Mouse (Mus musculus) lung, adult 10 weeks (tissue): ENCODE measurements around the gene Prss8. TPM values are rescaled to one million over a fixed set of nuclear protein-coding genes. Genes with fewer than 3 reads are reported as not detected.

Experiments used
- polyA plus RNA-seq: library from polyadenylated mRNA; stranded (reverse); fragments of 350-450 nt; fragmentation: Illumina TruSeq; extraction: RNeasy Lipid Tissue Mini Kit (QIAGEN cat#74804); gene quantifications from one replicate; pipeline ENCODE4 v1.2.3, GENCODE M21; 2014; ENCODE audit warnings: low read depth, low replicate concordance; ENCODE audit not compliant: insufficient read depth

Prss8 gene
- 48.3 TPM for polyA plus RNA-seq

DNA sequence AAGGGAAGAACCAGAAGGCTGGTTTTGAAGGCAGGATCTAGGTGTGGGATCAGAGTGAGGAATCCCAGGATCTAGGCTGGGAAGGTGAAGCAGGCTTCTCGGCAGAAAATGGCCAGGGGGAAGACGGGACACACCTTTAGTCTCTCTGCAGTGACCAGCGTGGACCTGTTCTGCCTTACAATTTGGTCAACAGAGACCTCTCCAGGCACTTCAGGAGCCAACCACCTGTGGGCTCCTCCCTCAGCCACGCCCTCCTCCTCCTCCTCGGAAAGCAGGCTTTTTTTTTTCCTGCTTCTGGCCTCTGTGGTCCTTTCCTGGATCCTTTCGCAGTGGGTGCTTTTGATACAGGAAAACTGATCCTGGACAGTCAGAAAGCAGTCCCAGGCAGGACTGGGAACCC, at the start of gene Prss8:
TSS of gene Prss8 (minus strand) at position 182 of the 400 bp plus-strand sequence.

GRCm38 (mm10) chr7:127967004-127967921, 37.4 kb upstream of the Prss8 start, which contains the start of gene Fus:
Gene Fus (plus strand): TSS chr7:127967457.

GRCm38 (mm10) chr7:127946470-127947023, 16.6 kb upstream of the Prss8 start, which contains the start of gene Prss36:
Gene Prss36 (minus strand): TSS chr7:127946725.

GRCm38 (mm10) chr7:127912190-127912871, 17.6 kb downstream of the Prss8 start, which contains the start of gene Kat8:
Gene Kat8 (plus strand): TSS chr7:127912516.

DNA sequence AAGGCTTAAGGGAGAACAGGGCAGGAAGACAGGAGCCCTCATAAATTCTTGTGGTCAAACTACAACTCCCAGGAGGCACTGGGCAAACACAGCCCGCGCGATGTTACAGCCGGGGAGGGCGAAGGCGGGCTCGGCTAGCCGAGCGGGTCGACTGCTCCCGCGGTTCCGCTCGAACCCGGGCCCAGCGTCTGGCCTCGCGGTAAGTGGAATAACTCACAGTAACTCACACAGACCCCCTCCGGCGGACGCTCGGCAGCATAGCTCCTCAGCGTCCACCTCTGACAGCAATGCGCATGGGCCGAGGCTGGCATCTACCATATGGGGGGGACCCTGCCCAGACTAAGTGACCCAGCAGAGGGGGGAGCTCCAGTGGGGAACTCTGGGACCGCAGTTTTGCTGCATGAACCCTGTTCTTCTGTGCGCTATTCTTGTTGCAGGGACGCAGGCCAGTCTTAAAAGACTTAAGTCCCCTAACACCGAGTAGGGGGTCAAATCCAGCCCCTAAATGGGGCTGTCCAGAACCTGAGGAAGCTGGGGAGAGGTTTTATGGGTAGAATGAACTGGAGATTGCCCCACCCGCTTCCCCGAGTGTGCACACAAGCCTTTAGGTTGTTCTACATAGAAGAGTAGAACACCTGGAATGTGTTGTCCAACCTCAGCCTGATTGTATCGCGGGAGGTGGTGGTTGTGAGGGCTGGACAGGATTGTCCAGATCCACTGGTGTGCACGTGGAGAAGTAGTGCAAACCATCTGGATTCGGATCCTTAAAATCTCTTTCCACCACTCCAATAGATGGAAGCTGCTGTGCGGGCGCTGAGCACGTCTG, 25.7 kb downstream of the Prss8 start, which contains the start of gene Bckdk:
TSS of gene Bckdk (plus strand) at position 112 of the 826 bp plus-strand sequence.

GRCm38 (mm10) chr7:127895442-127895841, 34.5 kb downstream of the Prss8 start, which contains the start of the genes Gm21974 and Vkorc1:
Gene Gm21974 (minus strand): TSS chr7:127895454.
Gene Vkorc1 (minus strand): TSS chr7:127895617.

DNA sequence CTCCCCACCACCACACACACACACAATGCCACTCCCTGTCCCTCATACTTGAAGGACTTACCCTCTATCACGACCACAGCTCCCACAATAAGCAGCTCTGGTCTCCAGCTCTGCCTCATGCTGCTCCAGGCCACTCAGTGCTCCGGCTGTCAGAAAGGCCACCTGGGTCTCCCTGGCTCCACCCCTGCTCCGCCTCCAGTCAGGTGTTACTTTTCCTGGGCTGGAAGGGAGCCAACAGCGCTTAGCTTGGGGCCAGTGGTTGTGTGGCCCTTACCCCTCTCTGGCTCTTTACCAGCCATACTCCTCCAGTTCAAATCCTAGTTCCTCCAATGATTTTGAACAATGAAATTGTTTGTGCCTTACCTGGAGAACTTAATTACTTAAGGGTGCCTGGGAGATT, 39.1 kb downstream of the Prss8 start, which contains the start of gene Prss53:
TSS of gene Prss53 (minus strand) at position 173 of the 400 bp plus-strand sequence.

GRCm38 (mm10) chr7:127876467-127877348, 53.2 kb downstream of the Prss8 start, which contains the start of gene Zfp668:
Gene Zfp668 (minus strand): TSS chr7:127876828.

GRCm38 (mm10) chr7:127876041-127876466, 53.9 kb downstream of the Prss8 start, which contains the start of gene Zfp646:
Gene Zfp646 (plus strand): TSS chr7:127876221.

Other genes with a start within 250 kb of the Prss8 start
- gene Bcl7c, start 221.2 kb downstream of the Prss8 start, polyA plus RNA-seq, result 35.1 TPM
- 5.6 TPM for gene Ctf1, start 217.4 kb downstream of the Prss8 start, polyA plus RNA-seq
- not detected for gene Ctf2, start 197.9 kb downstream of the Prss8 start, polyA plus RNA-seq
- gene Fbxl19, start 185.6 kb downstream of the Prss8 start, polyA plus RNA-seq, result 5.9 TPM
- 36.1 TPM for gene Orai3, start 160.3 kb downstream of the Prss8 start, polyA plus RNA-seq
- gene Setd1a, start 153.4 kb downstream of the Prss8 start, polyA plus RNA-seq, result 6.3 TPM
- not detected for gene Gm49388, start 144.5 kb downstream of the Prss8 start, polyA plus RNA-seq
- 43.9 TPM for gene Hsd3b7, start 129.5 kb downstream of the Prss8 start, polyA plus RNA-seq
- 82.2 TPM for gene Stx4a, start 105.8 kb downstream of the Prss8 start, polyA plus RNA-seq
- 0.61 TPM for gene Stx1b, start 105.6 kb downstream of the Prss8 start, polyA plus RNA-seq
- 7.3 TPM for gene Zfp646, start 53.9 kb downstream of the Prss8 start, polyA plus RNA-seq
- gene Zfp668, start 53.3 kb downstream of the Prss8 start, polyA plus RNA-seq, result 2.2 TPM
- gene Prss53, start 39.1 kb downstream of the Prss8 start, polyA plus RNA-seq, result 1.5 TPM
- gene Gm21974, start 34.6 kb downstream of the Prss8 start, polyA plus RNA-seq, result not detected
- 114 TPM for gene Vkorc1, start 34.5 kb downstream of the Prss8 start, polyA plus RNA-seq
- 36.0 TPM for gene Bckdk, start 26.0 kb downstream of the Prss8 start, polyA plus RNA-seq
- 15.1 TPM for gene Kat8, start 17.6 kb downstream of the Prss8 start, polyA plus RNA-seq
- 8.8 TPM for gene Prss36, start 16.6 kb upstream of the Prss8 start, polyA plus RNA-seq
- gene Fus, start 37.4 kb upstream of the Prss8 start, polyA plus RNA-seq, result 182 TPM
- gene Pycard, start 63.8 kb upstream of the Prss8 start, polyA plus RNA-seq, result 31.3 TPM
- gene Trim72, start 73.8 kb upstream of the Prss8 start, polyA plus RNA-seq, result 1.4 TPM
- 5.6 TPM for gene Itgam, start 132.5 kb upstream of the Prss8 start, polyA plus RNA-seq
- 2.2 TPM for gene Gm49368, start 132.6 kb upstream of the Prss8 start, polyA plus RNA-seq
- gene Itgax, start 199.4 kb upstream of the Prss8 start, polyA plus RNA-seq, result 11.9 TPM
- 0.73 TPM for gene Itgad, start 224.3 kb upstream of the Prss8 start, polyA plus RNA-seq